Mouse (Mus musculus) cerebellum, adult 2 months (tissue): Measurements from ENCODE around the gene Txnrd3.

Source experiments
- CTCF ChIP-seq: fragments of 200-500 bp; IDR thresholded peaks from 2 replicates; pipeline ENCODE4 v1.5.1; 2011; ENCODE audit warnings: low read depth, mild to moderate bottlenecking, control low read depth, low read length, moderate library complexity, borderline replicate concordance; ENCODE audit not compliant: insufficient read depth
- POLR2A ChIP-seq: fragments of 200-500 bp; IDR thresholded peaks from 2 replicates; pipeline ENCODE4 v1.6.1; 2011; ENCODE audit warnings: low read length, control low read depth, borderline replicate concordance; ENCODE audit not compliant: insufficient read depth

GRCm38 (mm10) chr6:89633115-89633514 lies 10.7 kb upstream of the Txnrd3 start:
- TF ChIP-seq CTCF (no peak), POLR2A (no peak)
